Mouse (Mus musculus): ENCODE results near the gene Noxred1. TPM values are rescaled to one million over a fixed set of nuclear protein-coding genes. Genes with fewer than 3 reads are reported as not detected.

Gene Noxred1
- polyA plus RNA-seq, 1 experiment from 2014 or later: 0.58 TPM

DNA sequence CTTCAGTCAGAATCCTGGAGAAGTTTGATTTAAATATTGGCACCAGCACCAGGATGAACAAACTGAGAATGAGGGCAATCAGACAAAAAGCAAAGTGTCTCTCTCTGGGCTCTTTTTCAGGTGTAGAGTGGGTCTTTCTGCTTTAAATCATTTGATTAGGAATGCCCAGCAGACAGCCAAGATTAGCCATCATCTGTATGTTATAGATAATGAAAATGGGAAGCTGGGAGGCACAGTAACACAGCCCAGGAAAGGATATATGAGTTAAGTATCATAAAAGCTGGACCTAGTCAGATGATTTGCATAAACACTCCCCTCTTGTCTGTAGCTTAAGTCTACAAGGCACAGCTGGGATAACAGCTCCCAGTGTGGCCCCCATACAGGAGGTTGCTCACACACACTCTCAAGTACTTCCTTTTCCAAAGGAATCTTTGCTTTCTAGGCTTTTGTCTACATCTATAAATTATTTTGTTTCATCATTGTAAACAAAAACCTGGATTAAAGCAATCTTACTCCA, 8.1 kb downstream of the Noxred1 start:
- Histone ChIP-seq H3K4me1 (ENCODE audit: insufficient read depth) (no peaks in the 10 kb centered on the region), H3K36me3 (ENCODE audit: insufficient read depth) (no peaks in the 10 kb centered on the region), H3K27ac (ENCODE audit: low read depth) (no peak overlapping the region), H3K4me2 (no peak overlapping the region), H3K9me3 (ENCODE audit: low read depth, low read length) (no peaks in the 10 kb centered on the region), H3K4me3 (ENCODE audit: low read depth, low read length) (no peak overlapping the region), H3K9ac (no peak overlapping the region), H3K27me3 (ENCODE audit: insufficient read depth, low read length) (no peaks in the 10 kb centered on the region)
- no peak for DNase-seq
- no peak for TF ChIP-seq CTCF (IDR thresholded peaks at IDR 0.05; ENCODE audit: low read depth)
- ATAC-seq (ENCODE audit: insufficient read depth): no peak

DNA sequence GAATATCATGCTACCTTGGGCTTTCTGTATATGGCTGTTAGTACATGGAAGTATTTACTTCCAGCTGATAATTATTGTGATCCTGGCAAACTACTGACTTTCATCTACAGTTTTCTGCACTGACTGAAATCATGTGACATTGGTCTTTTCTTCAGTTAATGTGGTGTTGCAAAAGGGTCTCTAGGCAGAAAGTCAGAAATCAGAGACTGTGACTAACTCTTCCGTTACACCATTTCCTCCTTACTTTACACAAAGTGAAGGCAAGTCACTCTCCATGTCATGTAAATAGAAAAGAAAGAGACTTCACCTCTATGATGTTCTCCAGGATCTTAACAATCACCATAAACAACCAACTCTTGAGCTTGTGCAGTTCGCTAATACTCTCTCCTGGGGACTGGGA, 8.9 kb downstream of the Noxred1 start:
- 93% methylated on average over 2 of the region's 2 CpGs for whole genome bisulfite sequencing
- H3K4me2 ChIP-seq: no peak overlapping the region
- H3K27me3 ChIP-seq (ENCODE audit: insufficient read depth, low read length): no peaks in the 10 kb centered on the region
- no peaks in the 10 kb centered on the region for H3K4me1 ChIP-seq (ENCODE audit: insufficient read depth)
- no peak overlapping the region for H3K9ac ChIP-seq
- no peak for TF ChIP-seq CTCF (IDR thresholded peaks at IDR 0.05; ENCODE audit: low read depth)
- DNase-seq (no peak), ATAC-seq (ENCODE audit: insufficient read depth) (no peak)
- H3K4me3 ChIP-seq (ENCODE audit: low read depth, low read length): no peak overlapping the region
- H3K27ac ChIP-seq (ENCODE audit: low read depth): no peak overlapping the region
- H3K36me3 ChIP-seq (ENCODE audit: insufficient read depth): no peaks in the 10 kb centered on the region
- H3K9me3 ChIP-seq (ENCODE audit: low read depth, low read length): no peaks in the 10 kb centered on the region

DNA sequence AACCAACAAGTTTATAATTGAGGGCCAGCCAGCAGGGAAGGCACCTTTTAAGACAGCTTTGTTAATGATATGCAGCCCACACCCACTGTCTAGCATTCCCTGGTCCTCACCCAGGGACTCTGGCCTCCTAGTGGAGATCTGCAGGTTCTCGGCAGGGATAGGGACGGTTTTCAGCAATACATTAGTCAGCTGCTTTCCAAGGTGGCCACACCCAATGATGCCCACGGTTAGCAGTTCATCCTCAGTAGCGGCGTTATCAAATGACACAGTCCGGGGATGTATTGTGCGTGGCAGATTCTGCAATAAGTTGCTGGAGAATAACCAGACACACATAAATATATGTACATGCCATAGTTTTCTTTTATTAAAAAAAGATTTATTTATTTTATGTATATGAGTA, 11.7 kb downstream of the Noxred1 start:
- Histone ChIP-seq H3K27me3 (ENCODE audit: insufficient read depth, low read length) (no peaks in the 10 kb centered on the region), H3K27ac (ENCODE audit: low read depth) (no peak overlapping the region), H3K36me3 (ENCODE audit: insufficient read depth) (no peaks in the 10 kb centered on the region), H3K4me3 (ENCODE audit: low read depth, low read length) (no peak overlapping the region), H3K9ac (no peak overlapping the region), H3K9me3 (ENCODE audit: low read depth, low read length) (no peaks in the 10 kb centered on the region), H3K4me2 (no peak overlapping the region), H3K4me1 (ENCODE audit: insufficient read depth) (no peaks in the 10 kb centered on the region)
- WGBS: 74% methylated on average over 7 of the region's 7 CpGs
- DNase-seq (no peak), ATAC-seq (ENCODE audit: insufficient read depth) (no peak)
- TF ChIP-seq CTCF (IDR thresholded peaks at IDR 0.05; ENCODE audit: low read depth): no peak

DNA sequence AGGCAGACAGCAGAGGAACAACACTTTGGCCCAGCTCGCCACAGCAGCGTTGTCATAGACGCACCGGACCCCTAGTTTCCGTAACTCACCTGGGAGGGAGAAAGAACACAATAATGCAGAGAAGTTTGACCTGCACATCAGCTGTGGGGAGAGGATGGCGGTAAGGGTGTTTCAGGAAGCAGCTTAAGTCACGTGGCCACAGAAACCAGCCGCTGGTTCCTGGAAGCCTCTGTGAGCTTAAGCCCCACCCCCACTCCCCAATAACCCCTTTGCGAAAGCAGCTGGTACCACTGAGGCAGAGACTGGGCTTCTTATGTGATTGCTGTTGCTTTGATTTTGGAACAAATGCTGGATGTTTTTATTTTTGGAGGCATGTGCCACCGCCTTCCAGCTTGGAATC, 13.6 kb downstream of the Noxred1 start:
- Histone ChIP-seq H3K36me3 (ENCODE audit: insufficient read depth) (no peaks in the 10 kb centered on the region), H3K27me3 (ENCODE audit: insufficient read depth, low read length) (no peaks in the 10 kb centered on the region), H3K9ac (no peak overlapping the region), H3K4me1 (ENCODE audit: insufficient read depth) (no peaks in the 10 kb centered on the region), H3K27ac (ENCODE audit: low read depth) (no peak overlapping the region), H3K4me3 (ENCODE audit: low read depth, low read length) (no peak overlapping the region), H3K9me3 (ENCODE audit: low read depth, low read length) (no peaks in the 10 kb centered on the region), H3K4me2 (no peak overlapping the region)
- WGBS: 70% methylated on average over 10 of the region's 10 CpGs
- no peak for TF ChIP-seq CTCF (IDR thresholded peaks at IDR 0.05; ENCODE audit: low read depth)
- DNase-seq: no peak
- no peak for ATAC-seq (ENCODE audit: insufficient read depth)

DNA sequence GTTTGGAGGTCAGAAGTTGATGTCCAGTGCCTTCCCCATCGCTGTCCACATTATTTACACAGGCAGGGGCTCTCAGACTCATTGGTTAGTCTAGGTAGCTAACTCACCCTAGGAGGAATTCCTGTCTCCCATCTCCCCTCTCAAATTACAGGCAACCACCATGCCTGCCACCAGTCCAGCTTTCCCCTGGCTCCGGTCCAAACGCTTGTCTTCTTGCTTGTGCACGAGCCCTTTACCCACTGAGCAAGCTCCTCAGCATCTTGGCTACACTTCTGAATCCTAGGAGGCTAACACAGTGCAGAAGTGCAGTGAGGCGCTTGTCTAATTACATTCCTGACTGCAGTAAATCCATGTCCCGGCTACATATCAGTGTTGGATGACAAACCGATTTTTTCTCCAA, 19.2 kb downstream of the Noxred1 start:
- Histone ChIP-seq H3K9me3 (ENCODE audit: low read depth, low read length) (no peaks in the 10 kb centered on the region), H3K27me3 (ENCODE audit: insufficient read depth, low read length) (no peaks in the 10 kb centered on the region), H3K4me2 (no peak overlapping the region), H3K4me1 (ENCODE audit: insufficient read depth) (no peaks in the 10 kb centered on the region), H3K9ac (no peak overlapping the region), H3K27ac (ENCODE audit: low read depth) (no peak overlapping the region), H3K36me3 (ENCODE audit: insufficient read depth) (no peaks in the 10 kb centered on the region), H3K4me3 (ENCODE audit: low read depth, low read length) (no peak overlapping the region)
- TF ChIP-seq CTCF (IDR thresholded peaks at IDR 0.05; ENCODE audit: low read depth): no peak
- DNase-seq (peak; percentile 75), ATAC-seq (ENCODE audit: insufficient read depth) (peak; percentile 21; the same call in 1 of the 2 replicates)
- 32% methylated on average over 7 of the region's 7 CpGs for WGBS

DNA sequence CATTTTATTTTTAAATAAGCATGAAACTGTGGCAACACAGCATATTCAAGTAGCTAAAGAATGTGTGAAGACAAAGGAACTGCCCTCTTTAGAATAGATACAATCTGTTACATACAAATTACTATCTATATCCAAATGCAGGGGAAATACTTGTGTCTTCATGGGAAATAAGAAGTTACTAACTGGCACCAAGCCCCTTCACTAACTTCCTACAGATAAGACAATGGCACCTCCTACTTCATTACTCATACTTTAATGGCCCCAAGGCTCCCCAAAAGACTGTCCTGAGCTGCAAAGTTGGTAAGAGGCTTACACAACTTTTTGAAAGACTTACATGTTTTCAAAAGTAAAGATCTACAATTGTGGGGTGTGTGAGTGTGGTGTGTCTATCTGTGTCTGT, 20.9 kb downstream of the Noxred1 start:
- H3K36me3 ChIP-seq (ENCODE audit: insufficient read depth): no peaks in the 10 kb centered on the region
- H3K9ac ChIP-seq: no peak overlapping the region
- H3K27me3 ChIP-seq (ENCODE audit: insufficient read depth, low read length): no peaks in the 10 kb centered on the region
- H3K4me3 ChIP-seq (ENCODE audit: low read depth, low read length): no peak overlapping the region
- ATAC-seq (ENCODE audit: insufficient read depth) (no peak), DNase-seq (no peak)
- H3K4me2 ChIP-seq: no peak overlapping the region
- H3K9me3 ChIP-seq (ENCODE audit: low read depth, low read length): no peaks in the 10 kb centered on the region
- no peaks in the 10 kb centered on the region for H3K4me1 ChIP-seq (ENCODE audit: insufficient read depth)
- no peak for TF ChIP-seq CTCF (IDR thresholded peaks at IDR 0.05; ENCODE audit: low read depth)
- no peak overlapping the region for H3K27ac ChIP-seq (ENCODE audit: low read depth)

DNA sequence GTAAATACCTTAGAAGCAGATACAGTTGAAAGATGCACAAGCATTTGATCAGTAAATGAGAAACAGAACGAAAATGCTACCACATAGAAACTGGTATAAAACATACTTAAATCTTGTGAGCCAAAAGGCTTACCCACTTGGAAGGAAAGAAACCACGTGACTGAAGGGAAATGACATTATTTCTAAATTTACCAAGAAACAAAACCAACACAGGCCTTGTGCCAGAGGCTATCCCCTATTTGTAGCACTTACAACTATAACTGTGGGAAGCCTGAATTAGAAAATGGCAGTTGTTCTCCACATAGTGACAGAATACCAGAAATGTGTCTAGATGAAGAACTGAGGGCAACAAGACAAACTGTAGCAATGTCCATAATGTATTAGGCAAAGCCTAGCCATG, 22.5 kb downstream of the Noxred1 start:
- no peak for DNase-seq
- Histone ChIP-seq H3K4me3 (ENCODE audit: low read depth, low read length) (no peak overlapping the region), H3K27ac (ENCODE audit: low read depth) (no peak overlapping the region), H3K9ac (no peak overlapping the region), H3K4me1 (ENCODE audit: insufficient read depth) (no peaks in the 10 kb centered on the region), H3K9me3 (ENCODE audit: low read depth, low read length) (no peaks in the 10 kb centered on the region), H3K4me2 (no peak overlapping the region), H3K36me3 (ENCODE audit: insufficient read depth) (no peaks in the 10 kb centered on the region), H3K27me3 (ENCODE audit: insufficient read depth, low read length) (no peaks in the 10 kb centered on the region)
- ATAC-seq (ENCODE audit: insufficient read depth): no peak
- WGBS: 58% methylated on average over 2 of the region's 2 CpGs
- TF ChIP-seq CTCF (IDR thresholded peaks at IDR 0.05; ENCODE audit: low read depth): no peak

Measured in lung, embryonic 14.5 days (tissue).